Mouse (Mus musculus) kidney, adult 18-20 months (tissue): Measurements from ENCODE around the gene Csrnp3.

Experiments used
- DNase-seq: peaks from one replicate; pipeline ENCODE4 v3.0.0; 2021

Gene Csrnp3

GRCm38 (mm10) chr2:65953726-65954340 lies 108.3 kb downstream of the Csrnp3 start:
- DNase-seq, result no peak

GRCm38 (mm10) chr2:65955804-65956203 lies 110.2 kb downstream of the Csrnp3 start:
- DNase-seq, result no peak

- DNase-seq, result no peak
Observed at GRCm38 (mm10) chr2:65956727-65957126, 111.2 kb downstream of the Csrnp3 start.

GRCm38 (mm10) chr2:65963420-65963819 lies 117.9 kb downstream of the Csrnp3 start:
- no peak for DNase-seq

GRCm38 (mm10) chr2:65968810-65969209 lies 123.2 kb downstream of the Csrnp3 start:
- DNase-seq, result no peak

GRCm38 (mm10) chr2:65973907-65974306 lies 128.3 kb downstream of the Csrnp3 start:
- no peak for DNase-seq

- no peak for DNase-seq
Observed at GRCm38 (mm10) chr2:65975383-65975782, 129.8 kb downstream of the Csrnp3 start.

GRCm38 (mm10) chr2:65979338-65980053 lies 133.9 kb downstream of the Csrnp3 start:
- no peak for DNase-seq

- no peak for DNase-seq
Observed at GRCm38 (mm10) chr2:65981470-65981869, 135.9 kb downstream of the Csrnp3 start.

- DNase-seq, result no peak
Observed at GRCm38 (mm10) chr2:65981965-65982364, 136.4 kb downstream of the Csrnp3 start.

- no peak for DNase-seq
Observed at GRCm38 (mm10) chr2:65985706-65986105, 140.1 kb downstream of the Csrnp3 start.

GRCm38 (mm10) chr2:65987069-65987468 lies 141.5 kb downstream of the Csrnp3 start:
- peak; percentile 27 for DNase-seq

GRCm38 (mm10) chr2:65987588-65987987 lies 142.0 kb downstream of the Csrnp3 start:
- DNase-seq, result peak; percentile 79

- no peak for DNase-seq
Observed at GRCm38 (mm10) chr2:65988788-65989187, 143.2 kb downstream of the Csrnp3 start.

GRCm38 (mm10) chr2:65990108-65990507 lies 144.5 kb downstream of the Csrnp3 start:
- no peak for DNase-seq

GRCm38 (mm10) chr2:65990754-65991153 lies 145.2 kb downstream of the Csrnp3 start:
- DNase-seq, result no peak

GRCm38 (mm10) chr2:65993371-65993770 lies 147.8 kb downstream of the Csrnp3 start:
- peak; percentile 32 for DNase-seq

- peak; percentile 65 for DNase-seq
Observed at GRCm38 (mm10) chr2:65994886-65995468, 149.4 kb downstream of the Csrnp3 start.

GRCm38 (mm10) chr2:65998747-65999146 lies 153.2 kb downstream of the Csrnp3 start:
- DNase-seq, result no peak

GRCm38 (mm10) chr2:66008995-66009654 lies 163.6 kb downstream of the Csrnp3 start:
- no peak for DNase-seq

- no peak for DNase-seq
Observed at GRCm38 (mm10) chr2:66009677-66010076, 164.1 kb downstream of the Csrnp3 start.

- DNase-seq, result no peak
Observed at GRCm38 (mm10) chr2:66018711-66019110, 173.1 kb downstream of the Csrnp3 start.

GRCm38 (mm10) chr2:66019235-66019634 lies 173.7 kb downstream of the Csrnp3 start:
- no peak for DNase-seq

- no peak for DNase-seq
Observed at GRCm38 (mm10) chr2:66023419-66023818, 177.9 kb downstream of the Csrnp3 start.
